Mouse (Mus musculus) liver, embryonic 14.5 days (tissue): ENCODE measurements around the gene Rbm8a2. TPM values are rescaled to one million over a fixed set of nuclear protein-coding genes. Genes with fewer than 3 reads are reported as not detected.

Source experiments
- ATAC-seq: fragments of 200-750 bp; cut with Nextera tagmentation; 2 replicates; pipeline ENCODE4 v1.8.0; 2017; ENCODE audit warnings: moderate number of reproducible peaks, mild to moderate bottlenecking, moderate library complexity; ENCODE audit not compliant: insufficient read depth
- DNase-seq, 3 experiments: peaks; one replicate each; pipeline ENCODE4 v3.0.0-alpha.2; 2012 to 2013; ENCODE audit warnings: low read depth in 3 of 3, low spot score in 3 of 3
- H3K27ac ChIP-seq: fragments of 300-500 bp; sonication (generic); 2 replicates; pipeline ENCODE4 v1.5.1; 2014; ENCODE audit warnings: moderate library complexity, mild to moderate bottlenecking, control low read depth, inconsistent platforms
- H3K27me3 ChIP-seq: fragments of 300-500 bp; sonication (generic); 2 replicates; pipeline ENCODE4 v1.6.1; 2014; ENCODE audit warnings: mild to moderate bottlenecking, low read length, moderate library complexity; ENCODE audit not compliant: control insufficient read depth, insufficient read depth
- H3K36me3 ChIP-seq: fragments of 300-500 bp; sonication (generic); replicated peaks from 2 replicates; pipeline ENCODE4 v1.6.1; 2014; ENCODE audit warnings: low read depth; ENCODE audit not compliant: control insufficient read depth, insufficient read depth
- H3K4me1 ChIP-seq, 2 experiments: fragments of 200-500 bp in 1 of 2; fragments of 300-500 bp in 1 of 2; sonication (generic) in 1 of 2; replicated peaks; 2 replicates each; pipeline ENCODE4 v1.6.1; 2012 to 2014; ENCODE audit warnings: antibody characterized with exemption in 1 of 2, inconsistent platforms in 1 of 2, low read length in 1 of 2; ENCODE audit not compliant: control insufficient read depth in 2 of 2, insufficient read depth in 2 of 2
- H3K4me2 ChIP-seq: fragments of 300-500 bp; sonication (generic); 2 replicates; pipeline ENCODE4 v1.6.1; 2014; ENCODE audit warnings: low read depth, mild to moderate bottlenecking, control low read depth, moderate library complexity
- H3K4me3 ChIP-seq, 2 experiments: fragments of 200-500 bp in 1 of 2; fragments of 300-500 bp in 1 of 2; sonication (generic) in 1 of 2; 2 replicates each; pipeline ENCODE4 v1.5.1; 2012 to 2014; ENCODE audit warnings: low read depth in 2 of 2, low read length in 2 of 2, mild to moderate bottlenecking in 2 of 2, control low read depth in 1 of 2, inconsistent platforms in 1 of 2, moderate library complexity in 1 of 2; ENCODE audit not compliant: insufficient read depth in 1 of 2
- H3K9ac ChIP-seq: fragments of 300-500 bp; sonication (generic); replicated peaks from 2 replicates; pipeline ENCODE4 v1.6.1; 2014; ENCODE audit warnings: mild to moderate bottlenecking, control low read depth, moderate library complexity
- H3K9me3 ChIP-seq: fragments of 300-500 bp; sonication (generic); 2 replicates; pipeline ENCODE4 v1.6.1; 2016; ENCODE audit warnings: low read length, mixed read lengths; ENCODE audit not compliant: control insufficient read depth
- CTCF ChIP-seq: IDR thresholded peaks from 2 replicates; pipeline ENCODE4 v1.5.1; 2016; ENCODE audit warnings: antibody characterized with exemption, low read depth, control low read depth
- EP300 ChIP-seq: IDR thresholded peaks from 2 replicates; pipeline ENCODE4 v1.6.1; 2016; ENCODE audit warnings: antibody characterized with exemption, low read depth
- WGBS: fragments of 180-500 bp; shearing (Covaris S2); extraction: QIAGEN DNeasy Blood & Tissue Kit; methylation state at CpG from one replicate; pipeline ENCODE4 v1.1.7; 2014; ENCODE audit not compliant: insufficient replicate concordance; 5-methylcytosine and 5-hydroxymethylcytosine counted together
- polyA plus RNA-seq, 2 experiments: library from polyadenylated mRNA; depleted of rRNA in 1 of 2; stranded (reverse) in 1 of 2; unstranded in 1 of 2; fragments of >200 nt; fragmentation: Nextera tagmentation in 1 of 2; extraction: Ambion mirVana in 1 of 2; gene quantifications; 2 replicates each; pipeline versions ENCODE4 v1.2.1 to v1.2.3; 2012 to 2014

Rbm8a2 gene
- polyA plus RNA-seq, 2 experiments = 0.13 to 0.37 TPM

DNA sequence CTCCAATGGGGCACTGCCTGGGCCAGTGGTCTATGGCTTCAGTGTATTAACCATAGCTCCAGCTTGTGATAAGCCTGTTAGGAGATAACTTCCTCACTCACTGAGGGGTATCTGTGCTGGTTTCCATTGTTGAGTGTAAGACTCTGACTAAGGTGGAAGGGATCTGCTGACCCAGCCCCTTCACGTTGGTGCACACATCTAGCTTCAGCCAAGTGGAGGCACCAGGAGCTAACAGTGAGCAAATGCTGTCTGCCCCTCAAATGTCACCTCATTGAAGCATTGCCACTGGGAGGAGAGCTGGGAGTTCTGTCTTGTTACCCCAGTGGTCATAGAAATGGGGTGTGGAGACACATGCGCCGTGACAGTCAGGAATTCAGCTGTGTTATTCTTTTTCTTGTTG is 40.2 kb downstream of the Rbm8a2 start:
- TF ChIP-seq EP300 = no peak
- TF ChIP-seq CTCF = no peak
- WGBS = 72% methylated on average over 3 of the region's 3 CpGs

DNA sequence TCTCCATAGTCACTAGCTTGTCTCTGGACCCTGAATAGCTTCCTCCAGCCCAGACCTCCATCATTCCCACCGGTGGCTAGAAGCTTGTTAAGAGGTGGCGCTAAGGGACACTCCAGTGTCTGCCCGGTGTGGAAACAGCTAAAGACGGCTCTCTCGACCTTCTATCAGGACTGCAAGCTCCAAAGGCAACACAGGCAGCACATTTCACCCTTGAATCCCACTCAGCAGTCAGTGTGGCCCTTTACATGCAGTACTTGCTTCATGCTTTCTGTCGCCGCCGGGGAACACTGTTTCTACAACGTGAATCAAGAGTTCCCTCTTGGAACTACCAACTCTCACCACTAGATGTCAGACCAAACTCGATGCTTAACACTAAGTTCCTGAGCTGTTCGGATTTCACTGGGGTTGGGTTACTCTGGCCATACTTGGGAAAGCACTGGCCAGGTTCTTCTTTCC is 42.6 kb downstream of the Rbm8a2 start:
- H3K4me1 ChIP-seq = no peaks in the 10 kb centered on the region
- peak; percentile 22 to 24 (median 24) for DNase-seq
- ATAC-seq = no peak; the same call in 1 of the 2 replicates
- H3K9ac ChIP-seq = no peak overlapping the region
- TF ChIP-seq EP300 = no peak
- peak; percentile 74 for TF ChIP-seq CTCF
- H3K9me3 ChIP-seq = no peaks in the 10 kb centered on the region
- H3K36me3 ChIP-seq = no peaks in the 10 kb centered on the region
- H3K27me3 ChIP-seq = no peaks in the 10 kb centered on the region
- no peak overlapping the region for H3K4me3 ChIP-seq
- H3K4me2 ChIP-seq = no peak overlapping the region
- no peak overlapping the region for H3K27ac ChIP-seq
- 15% methylated on average over 11 of the region's 11 CpGs for WGBS

More for the DNA sequence above, 40.2 kb downstream of the Rbm8a2 start:
- no peaks in the 10 kb centered on the region for H3K9me3 ChIP-seq
- no peaks in the 10 kb centered on the region for H3K27me3 ChIP-seq
- DNase-seq (no peak), ATAC-seq (no peak)
- H3K4me2 ChIP-seq = no peak overlapping the region
- no peak overlapping the region for H3K9ac ChIP-seq
- H3K4me1 ChIP-seq = no peaks in the 10 kb centered on the region
- no peaks in the 10 kb centered on the region for H3K36me3 ChIP-seq
- H3K4me3 ChIP-seq = no peak overlapping the region
- H3K27ac ChIP-seq = no peak overlapping the region

DNA sequence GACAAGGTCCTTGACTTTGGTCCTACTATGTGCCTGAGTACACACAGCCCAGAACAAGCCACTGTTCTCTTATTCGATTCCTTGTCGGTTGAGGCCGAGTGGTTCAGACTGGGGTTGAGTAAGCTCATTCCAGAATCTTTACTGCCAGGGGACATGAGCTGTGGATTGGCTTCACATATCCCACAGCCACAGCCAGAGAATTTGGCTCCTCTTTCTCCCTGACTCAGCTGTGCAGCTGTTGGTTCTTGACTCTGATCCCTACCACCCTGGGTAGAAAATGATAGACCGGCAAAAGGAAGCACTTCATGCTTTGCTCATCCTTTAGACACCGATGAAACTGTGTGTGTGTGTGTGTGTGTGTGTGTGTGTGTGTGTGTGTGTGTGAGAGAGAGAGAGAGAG is 47.5 kb downstream of the Rbm8a2 start:
- DNase-seq = no peak
- 71% methylated on average over 5 of the region's 5 CpGs for WGBS
- TF ChIP-seq EP300 = no peak
- no peak for TF ChIP-seq CTCF
- Histone ChIP-seq H3K27ac (no peak overlapping the region), H3K27me3 (no peaks in the 10 kb centered on the region), H3K4me2 (no peak overlapping the region), H3K9me3 (no peaks in the 10 kb centered on the region), H3K4me3 (no peak overlapping the region), H3K4me1 (no peaks in the 10 kb centered on the region), H3K36me3 (no peaks in the 10 kb centered on the region), H3K9ac (no peak overlapping the region)
- no peak for ATAC-seq

Other genes starting within 250 kb of the Rbm8a2 start
- gene Exo1, start 98.5 kb downstream of the Rbm8a2 start, polyA plus RNA-seq (2012; rRNA removed) = 4.8 and 10.9 TPM in 2 replicates
- gene Exo1, start 98.5 kb downstream of the Rbm8a2 start, polyA plus RNA-seq (2014; fragmentation: Nextera tagmentation; extraction: Ambion mirVana) = 39.2 and 47.3 TPM in 2 replicates
- gene Gm38100, start 58.8 kb downstream of the Rbm8a2 start, polyA plus RNA-seq (2012; rRNA removed) = not detected in 2 replicates
- gene Gm38100, start 58.8 kb downstream of the Rbm8a2 start, polyA plus RNA-seq (2014; fragmentation: Nextera tagmentation; extraction: Ambion mirVana) = not detected in 2 replicates